Mouse (Mus musculus) ovary, adult 18-20 months (tissue): ENCODE measurements around the gene Fam69a.
"Not testable (repeated sequence)": the region's sequence is repeated elsewhere in the genome, so short reads cannot be mapped to it uniquely, and the experiment has no call there.

ENCODE experiments used
- DNase-seq: peaks from one replicate; pipeline ENCODE4 v3.0.0; 2022; ENCODE audit warnings: low spot score, mixed read lengths

Fam69a gene

GRCm38 (mm10) chr5:107946475-107946874, 40.4 kb downstream of the Fam69a start:
- no peak for DNase-seq

DNA sequence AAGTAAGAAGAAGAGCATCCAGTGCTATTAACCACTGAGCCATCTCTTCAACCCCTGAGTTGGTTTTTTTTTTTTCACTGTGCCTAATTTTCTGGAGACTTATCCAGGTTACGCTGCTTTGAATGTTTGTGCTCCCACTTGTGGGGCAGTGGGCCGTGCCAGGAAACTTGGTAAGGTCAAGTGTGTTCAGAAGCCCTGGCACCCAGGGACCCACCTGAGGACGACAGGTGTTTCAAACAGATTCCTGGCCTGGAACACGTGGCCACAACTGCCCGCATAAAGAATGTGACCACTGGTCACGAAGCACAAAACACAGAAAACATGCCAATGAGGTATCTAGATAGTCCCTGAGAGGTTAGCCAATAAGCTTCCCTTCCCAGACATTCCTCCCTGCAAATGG, 43.4 kb downstream of the Fam69a start:
- DNase-seq: no peak

DNA sequence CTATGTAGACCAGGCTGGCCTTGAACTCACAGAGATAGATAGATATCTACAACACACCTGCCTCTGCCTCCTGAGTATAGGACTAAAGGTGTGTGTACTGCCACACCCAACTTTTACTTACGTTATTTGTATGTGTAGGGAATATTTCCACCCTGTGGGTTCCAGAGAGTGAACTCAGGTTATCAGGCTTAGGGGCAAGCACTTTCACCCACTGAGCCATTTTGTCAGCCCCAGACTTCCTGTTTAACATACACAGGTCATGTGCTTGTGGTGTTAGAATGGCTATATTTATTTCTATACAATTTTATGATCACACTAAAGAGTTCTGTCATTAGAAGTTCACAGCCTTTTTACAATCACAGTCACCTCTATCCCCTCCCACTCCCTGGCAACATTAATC, 43.9 kb downstream of the Fam69a start:
- no peak for DNase-seq

DNA sequence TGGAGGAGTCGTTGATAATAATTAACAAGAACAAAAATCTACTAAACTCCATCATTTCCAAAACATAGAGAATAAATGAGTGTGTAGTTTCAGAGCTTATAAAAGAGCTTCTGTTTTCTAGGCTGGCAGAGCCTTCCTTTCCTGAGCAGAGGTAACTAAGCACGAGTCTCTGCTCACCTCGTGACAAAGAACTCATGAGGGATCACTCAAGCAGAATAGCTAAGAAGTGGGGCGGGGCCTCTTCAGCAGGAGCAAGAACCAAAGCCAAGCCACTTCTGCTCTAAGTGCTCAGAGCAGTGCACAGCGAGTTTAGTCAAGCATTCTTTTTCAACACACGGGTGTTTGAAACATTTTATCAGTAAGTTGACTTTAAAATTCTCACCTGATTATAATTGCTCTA, 45.7 kb downstream of the Fam69a start:
- DNase-seq: no peak

- no peak for DNase-seq
Observed at GRCm38 (mm10) chr5:107939701-107940100, 47.2 kb downstream of the Fam69a start.

DNA sequence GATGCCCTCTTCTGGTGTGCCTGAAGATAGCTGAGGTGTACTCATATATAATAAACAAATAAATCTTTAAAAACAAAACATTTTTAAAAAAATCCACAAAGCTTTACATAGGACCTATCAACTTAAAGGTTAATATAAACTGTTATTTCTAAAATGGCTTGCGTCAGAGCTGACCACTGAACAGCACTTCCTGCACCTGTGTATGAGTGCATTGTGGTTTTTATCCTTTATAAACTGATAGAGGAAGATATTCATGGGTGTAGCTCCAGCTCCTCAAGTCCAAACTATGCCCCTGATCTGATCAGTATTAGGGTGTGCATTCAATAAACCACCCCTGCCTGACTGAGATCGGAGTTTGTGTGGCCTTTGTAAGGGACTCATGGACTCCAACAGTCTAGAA, 48.0 kb downstream of the Fam69a start:
- no peak for DNase-seq

DNA sequence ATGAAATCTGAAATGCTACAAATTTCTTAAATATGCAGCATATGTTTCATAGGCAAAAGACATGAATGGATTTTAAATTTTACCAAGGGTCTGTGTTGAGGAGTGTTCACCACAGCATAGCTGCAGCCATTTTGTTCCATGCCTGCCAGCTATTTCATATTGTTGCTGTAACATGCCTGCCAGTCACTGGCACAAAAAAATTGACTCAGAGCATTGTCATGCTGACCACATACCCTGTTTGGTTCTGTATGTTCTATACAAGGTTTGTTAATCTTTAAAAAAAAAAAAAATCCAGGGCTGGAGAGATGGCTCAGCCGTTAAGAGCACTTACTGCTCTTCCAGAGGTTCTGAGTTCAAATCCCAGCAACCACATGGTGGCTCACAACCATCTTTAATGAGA, 48.4 kb downstream of the Fam69a start:
- not testable (repeated sequence) for DNase-seq

GRCm38 (mm10) chr5:107936625-107937389, 50.1 kb downstream of the Fam69a start:
- no peak for DNase-seq

DNA sequence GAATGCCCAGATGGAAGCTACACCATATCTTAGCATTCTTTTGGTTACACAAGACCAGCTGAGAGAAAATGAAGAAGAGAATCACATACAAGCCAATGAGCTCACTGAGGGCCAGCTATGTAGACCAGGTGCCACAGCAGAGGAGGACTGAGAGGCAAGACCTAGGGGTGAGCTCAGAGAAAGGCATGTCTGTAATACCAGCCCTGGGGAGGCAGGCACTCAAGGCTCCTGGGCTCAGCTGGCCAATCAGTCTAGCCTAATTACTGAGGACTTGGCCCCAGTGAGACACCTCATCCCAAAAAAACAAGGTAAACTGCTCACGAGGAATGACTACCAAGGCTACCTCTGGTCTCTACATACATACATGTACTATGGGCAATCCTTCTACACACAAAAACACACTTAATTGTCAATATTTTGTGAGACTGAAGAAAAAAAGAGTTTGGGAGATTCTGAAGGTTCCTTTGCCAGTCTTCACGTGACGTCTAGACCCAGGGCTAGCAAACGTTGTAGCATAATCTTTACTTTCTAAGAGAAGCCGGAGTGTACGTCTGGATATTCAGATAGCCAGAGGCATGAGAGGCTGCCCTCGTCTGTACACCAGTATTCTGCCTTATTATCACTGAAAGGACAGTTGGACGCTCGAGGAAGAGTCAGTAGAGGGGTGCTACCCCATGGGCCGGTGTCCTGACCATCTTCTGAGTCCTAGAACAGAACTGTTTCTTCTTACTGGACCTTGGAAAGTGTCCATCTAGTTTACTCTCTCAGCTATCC, 51.9 kb downstream of the Fam69a start:
- DNase-seq: no peak

DNA sequence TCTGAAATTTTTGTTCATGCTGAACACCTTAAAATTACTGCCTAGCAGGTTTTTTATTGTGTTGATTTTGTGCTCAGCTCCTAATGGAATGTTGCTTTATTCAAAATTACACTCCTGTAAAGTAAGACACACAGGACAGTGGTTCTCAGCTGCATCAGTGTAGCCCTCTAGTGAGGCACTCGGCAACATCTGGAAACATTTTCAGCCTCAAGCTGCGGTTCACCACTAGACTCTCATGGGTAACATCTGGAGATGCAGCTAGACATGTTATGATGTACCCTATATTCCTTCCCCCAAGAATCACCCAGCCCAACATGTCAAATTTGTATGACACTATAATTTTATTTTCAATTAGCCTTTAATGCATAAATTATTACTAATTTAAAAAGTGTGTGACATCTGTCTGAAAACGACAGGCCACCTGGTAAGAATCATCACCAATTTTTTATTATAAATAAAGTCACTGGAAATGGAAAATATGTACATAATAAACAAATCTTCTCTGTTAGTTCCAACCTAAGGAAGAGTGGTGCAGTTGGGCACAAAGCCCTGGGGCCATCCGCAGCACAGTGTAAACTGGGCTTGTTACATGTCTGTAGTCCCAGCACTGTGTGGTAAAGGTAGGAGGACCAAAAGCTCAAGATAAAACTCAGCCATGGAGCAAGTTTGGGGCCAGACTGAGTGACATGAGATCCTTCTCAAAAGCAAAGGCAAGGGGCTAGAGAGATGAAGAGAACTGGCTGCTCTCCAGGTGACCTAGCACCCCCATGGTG, 53.5 kb downstream of the Fam69a start:
- DNase-seq: no peak

DNA sequence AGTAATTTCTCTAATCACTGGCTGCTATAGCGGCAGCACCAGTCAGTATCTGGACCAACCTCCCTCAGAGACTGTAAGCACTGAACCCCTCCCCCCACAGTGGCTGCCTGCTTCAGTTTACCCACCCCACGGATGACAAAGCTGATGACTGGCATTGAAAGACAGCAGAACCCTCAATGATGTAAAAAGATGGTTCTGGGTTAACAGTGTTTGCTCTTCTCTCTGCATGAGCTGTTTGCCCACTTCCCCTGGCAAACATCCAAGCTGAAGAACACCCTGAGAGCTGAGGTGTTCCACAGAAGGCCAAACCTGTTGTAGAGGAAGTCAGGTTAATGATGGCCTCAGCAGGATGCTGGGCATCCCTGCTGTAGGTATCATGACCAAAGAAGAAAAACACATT, 54.3 kb downstream of the Fam69a start:
- no peak for DNase-seq

GRCm38 (mm10) chr5:107926550-107927249, 60.2 kb downstream of the Fam69a start:
- no peak for DNase-seq

GRCm38 (mm10) chr5:107924564-107924963, 62.3 kb downstream of the Fam69a start:
- DNase-seq: no peak

DNA sequence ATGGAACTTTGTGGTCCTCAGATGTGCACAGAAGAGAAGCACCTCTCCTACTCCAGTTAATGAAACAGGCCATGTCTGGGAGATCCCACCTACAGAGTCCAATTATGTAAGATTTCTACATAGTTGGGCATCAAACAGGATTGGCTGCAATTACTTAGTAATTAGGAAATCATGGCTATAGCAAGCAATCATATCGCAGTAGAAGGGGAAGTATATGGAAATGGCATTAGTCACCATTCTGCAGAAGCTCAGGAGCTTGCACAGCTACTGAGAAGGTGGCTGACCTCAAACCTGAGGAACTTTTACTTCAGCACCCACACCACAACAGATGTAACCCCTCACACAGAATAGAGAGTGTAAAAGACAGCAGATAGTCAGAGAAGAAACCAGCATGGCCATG, 64.0 kb downstream of the Fam69a start:
- no peak for DNase-seq

- DNase-seq: no peak
Observed at GRCm38 (mm10) chr5:107921400-107922252, 65.3 kb downstream of the Fam69a start.

DNA sequence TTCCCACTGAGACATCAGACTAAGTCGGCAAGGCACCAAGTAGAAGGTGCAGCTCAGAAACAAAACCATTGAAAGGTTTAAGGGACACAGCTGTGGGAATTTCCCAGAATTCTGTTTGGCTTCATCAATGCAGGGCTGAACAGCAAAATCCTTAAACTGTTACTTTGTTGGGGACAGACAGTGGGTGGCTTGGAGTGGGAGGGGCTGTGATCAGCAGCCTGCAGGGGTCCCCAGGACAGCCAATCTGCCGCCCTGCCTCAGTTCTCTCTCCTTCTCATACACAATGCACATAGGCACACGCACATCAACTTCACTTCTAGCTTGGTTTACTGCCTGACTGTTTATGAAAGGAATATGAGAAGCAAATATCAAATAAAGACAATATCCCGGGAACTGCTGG, 71.6 kb downstream of the Fam69a start:
- no peak for DNase-seq

- no peak for DNase-seq
Observed at GRCm38 (mm10) chr5:107911012-107911411, 75.9 kb downstream of the Fam69a start.

GRCm38 (mm10) chr5:107910084-107910616, 76.7 kb downstream of the Fam69a start:
- no peak for DNase-seq

DNA sequence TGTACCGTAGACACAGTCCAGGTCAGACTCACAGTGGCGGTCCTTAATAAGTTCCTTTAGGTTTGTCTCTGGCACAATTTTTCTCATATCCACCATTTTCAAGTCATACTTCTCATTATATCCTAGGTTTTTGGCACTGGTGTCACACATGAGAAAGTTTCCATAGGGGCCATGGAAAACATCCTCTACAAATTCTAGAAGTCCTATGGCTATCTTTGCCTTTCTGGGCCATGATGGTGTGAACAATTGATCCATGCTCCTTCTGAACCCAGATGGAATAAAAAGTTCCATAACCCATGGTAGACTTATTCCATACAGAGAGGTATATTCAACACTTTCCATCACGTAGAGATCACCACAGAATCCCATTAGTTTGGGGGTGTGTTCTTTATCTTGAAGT, 77.2 kb downstream of the Fam69a start:
- DNase-seq: no peak

DNA sequence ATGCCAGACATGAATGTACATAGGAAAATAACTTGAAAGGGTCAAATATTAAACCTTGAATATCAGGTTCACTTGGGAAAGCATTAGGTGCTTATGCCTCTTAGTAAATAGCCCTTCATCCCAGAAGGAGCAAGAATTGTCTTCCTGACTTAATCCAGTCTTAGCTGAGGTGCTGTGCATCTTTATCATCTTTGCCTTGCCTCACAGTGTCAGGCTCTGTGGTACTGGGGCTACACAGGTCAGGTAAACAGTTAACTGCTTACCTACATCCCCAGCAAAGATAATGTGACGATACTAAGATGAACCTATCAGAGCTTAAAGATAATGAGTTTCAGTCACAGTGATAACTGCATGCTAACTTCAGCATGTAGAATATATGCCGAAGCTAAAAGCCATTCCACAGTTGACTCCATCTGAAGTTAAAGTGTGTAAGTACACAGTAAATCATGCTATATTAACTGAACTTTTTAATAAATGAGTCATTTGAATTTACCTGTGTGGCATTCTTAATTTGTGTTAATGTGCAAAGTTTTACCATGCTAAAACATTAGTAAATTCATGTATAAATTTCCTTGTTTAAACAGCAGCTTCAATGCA, 78.3 kb downstream of the Fam69a start:
- no peak for DNase-seq

GRCm38 (mm10) chr5:107904325-107904724, 82.6 kb downstream of the Fam69a start:
- no peak for DNase-seq
